Mouse (Mus musculus): ENCODE data around the gene Cacng2.
A peak's percentile ranks its signal among the peaks of the same experiment; 100 is the strongest.

Gene Cacng2

DNA sequence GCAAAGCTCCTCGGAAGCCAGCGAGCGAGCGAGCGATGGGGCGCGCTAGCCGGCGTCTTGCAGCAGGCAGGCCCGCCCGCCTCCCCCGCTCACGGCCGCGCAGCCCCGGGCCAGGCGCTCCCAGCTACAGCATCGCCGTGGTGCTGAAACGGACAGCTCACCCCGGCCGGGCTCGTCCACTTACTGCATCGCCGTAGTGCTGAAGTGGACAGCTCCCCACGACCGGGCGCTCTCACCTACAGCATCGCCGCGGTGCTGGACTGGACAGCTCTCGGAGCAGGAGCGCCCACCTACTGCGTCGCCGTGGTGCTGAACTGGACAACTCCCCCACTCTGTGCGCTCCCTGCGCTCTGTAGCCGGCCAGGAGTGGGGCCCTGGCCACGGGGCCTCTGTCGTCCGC lies at the start of gene Cacng2:
TSS of gene Cacng2 (minus strand) at position 325 of the 400 bp plus-strand sequence.
- DNase-seq = peak; percentile 77 to 79

DNA sequence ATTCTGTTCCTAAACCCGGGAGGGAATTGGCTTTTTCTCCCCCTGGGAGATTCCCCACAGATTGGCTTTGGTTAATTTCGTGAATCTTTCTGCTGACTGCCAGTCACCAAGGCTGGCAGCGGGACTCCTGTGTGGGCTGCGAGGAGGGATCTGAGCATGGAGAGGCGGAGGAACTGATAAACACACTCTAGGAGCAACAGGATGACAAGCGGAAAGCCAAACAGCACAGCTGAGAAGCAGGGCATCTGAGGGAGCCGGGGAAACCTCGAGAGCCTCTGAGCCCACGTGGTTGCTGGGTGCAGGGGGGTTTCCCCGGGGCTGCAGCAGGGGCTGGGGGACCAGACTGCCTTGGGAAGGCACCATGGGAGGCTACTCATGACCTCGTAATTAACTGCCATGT lies 49.7 kb upstream of the Cacng2 start:
- DNase-seq = no peak

DNA sequence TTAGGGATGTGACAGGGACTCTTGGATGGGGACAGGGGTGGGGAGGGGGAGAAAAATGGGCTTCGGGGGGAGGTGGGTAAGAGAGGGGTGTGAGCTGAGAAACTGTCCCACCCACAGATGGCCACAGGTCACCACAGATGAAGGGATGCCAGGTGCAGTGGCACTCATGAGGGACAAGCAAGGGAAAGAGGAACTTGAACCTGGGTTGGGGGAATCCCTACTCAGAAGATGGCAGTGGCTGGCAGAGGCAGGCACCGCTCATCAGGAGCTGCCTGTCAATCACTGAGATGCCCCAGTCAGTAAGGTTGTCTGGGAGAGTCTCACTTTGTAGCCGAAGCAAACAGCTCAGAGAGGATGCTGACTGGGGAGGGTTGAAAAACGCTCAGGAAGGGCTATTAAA lies 45.5 kb upstream of the Cacng2 start:
- DNase-seq = no peak

DNA sequence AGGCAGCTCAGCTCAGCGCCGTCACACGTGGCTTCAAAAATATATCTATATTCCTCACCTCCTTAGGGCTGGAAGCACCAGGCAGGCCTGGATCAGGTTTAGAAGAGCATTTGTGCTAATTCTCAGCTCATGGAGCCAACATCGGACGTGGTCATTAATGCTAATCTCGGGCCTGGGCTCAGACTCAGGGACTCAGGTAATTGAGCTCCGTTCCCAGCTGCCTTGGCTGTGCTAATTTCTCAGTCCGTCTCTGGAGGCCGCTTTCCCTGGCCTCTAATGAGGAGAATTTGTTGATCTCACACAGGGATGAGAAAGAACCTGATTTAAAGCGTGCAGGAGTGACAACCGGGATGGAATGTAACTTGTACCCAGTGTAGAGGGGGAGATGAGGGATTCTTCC lies 44.6 kb upstream of the Cacng2 start:
- DNase-seq = no peak

DNA sequence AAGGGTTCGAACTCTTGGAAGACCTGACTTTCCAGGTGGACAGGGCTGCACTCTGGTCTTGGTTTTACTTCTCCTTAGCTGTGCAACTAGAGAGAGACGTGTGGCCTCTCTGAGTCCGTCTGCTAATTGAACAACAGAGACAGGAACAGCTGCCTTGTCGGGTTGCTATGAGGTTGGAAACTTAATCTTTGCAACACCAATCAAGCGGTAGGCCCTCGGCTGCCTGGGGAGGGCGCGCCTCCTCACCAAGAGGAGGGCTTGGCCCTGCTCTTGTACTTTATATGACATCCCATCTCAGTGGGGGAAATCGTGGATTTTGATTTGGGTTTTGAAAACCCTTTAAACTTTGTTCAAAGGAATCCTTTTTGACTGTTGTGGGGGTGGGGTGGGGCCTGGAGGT lies 42.1 kb upstream of the Cacng2 start:
- no peak for DNase-seq

DNA sequence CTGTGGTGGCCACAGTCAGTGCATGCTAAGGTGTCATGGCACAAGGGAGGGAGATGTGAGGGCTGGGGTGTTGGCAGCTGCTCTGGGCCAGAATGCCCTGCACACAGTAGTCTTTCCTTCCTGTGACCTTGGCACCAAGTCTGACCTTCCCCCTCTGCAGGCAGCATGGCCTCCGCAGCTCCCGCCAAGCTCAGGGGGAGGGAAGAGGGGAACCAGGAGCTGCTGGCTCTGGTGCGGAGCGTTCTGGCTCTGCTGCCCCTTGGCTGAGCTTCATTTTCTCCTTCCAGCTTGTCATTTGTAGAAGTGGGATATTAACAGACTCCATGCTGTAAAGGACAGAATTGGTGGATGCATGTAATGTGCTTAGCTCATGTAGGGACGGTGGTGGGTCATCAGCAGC lies 38.5 kb upstream of the Cacng2 start:
- DNase-seq = no peak

DNA sequence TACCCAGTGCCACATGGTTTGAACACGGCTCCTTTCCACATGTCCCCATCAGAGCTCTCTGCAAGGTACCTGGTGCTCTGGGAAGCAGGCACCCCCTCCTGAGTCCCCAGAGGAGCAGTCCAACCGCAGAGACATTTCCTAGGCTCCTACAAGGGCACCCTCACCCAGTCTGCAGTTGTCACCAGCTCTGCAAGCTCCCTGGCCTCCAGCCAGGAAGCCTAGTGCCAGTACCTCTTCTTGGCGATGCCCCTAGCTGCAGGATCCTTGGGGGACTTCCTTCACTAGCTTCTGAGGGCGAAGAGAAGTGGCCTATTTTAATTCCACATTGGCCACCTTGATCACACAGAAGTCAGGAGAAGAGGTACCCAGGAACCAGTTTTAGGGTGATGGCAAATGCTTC lies 38.0 kb upstream of the Cacng2 start:
- DNase-seq = no peak

DNA sequence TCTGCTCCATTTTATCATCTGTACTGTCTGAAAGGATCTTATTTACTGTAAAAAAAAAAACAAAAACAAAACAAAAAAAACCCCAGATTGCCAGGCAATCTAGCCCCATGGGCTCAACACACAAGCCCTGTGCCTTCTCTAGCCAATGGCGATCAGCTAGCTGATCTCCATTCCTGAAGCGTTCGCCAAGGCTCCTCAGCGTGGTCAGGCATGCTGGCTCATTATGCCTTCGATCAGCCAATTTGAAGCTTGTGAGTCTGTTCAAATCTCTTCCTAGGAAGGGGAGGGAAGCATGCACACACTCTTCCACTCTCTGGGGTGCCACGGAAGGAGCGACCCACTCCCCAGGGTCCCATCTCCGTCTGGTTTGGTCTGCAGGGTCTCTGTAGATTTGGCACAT lies 37.5 kb upstream of the Cacng2 start:
- DNase-seq = no peak

DNA sequence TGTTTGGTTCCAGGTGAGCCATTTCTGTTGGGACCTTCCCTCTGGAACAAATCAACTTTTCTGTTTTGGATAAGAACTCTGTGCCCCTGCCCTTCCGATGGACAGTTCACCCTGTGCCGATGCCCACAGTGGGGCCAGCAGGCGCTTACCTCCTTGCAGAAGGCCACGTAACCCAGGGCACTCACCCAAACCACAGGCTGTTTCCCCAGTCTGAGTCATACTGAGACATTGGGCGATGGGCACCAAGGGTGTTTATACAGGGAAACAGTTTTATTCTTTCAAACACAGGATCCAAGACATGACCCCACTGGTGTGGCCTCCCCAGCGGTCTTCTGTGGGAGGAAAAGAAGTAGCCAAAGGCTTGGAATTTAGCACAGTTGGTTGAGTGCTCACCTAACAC lies 35.6 kb upstream of the Cacng2 start:
- DNase-seq = no peak

DNA sequence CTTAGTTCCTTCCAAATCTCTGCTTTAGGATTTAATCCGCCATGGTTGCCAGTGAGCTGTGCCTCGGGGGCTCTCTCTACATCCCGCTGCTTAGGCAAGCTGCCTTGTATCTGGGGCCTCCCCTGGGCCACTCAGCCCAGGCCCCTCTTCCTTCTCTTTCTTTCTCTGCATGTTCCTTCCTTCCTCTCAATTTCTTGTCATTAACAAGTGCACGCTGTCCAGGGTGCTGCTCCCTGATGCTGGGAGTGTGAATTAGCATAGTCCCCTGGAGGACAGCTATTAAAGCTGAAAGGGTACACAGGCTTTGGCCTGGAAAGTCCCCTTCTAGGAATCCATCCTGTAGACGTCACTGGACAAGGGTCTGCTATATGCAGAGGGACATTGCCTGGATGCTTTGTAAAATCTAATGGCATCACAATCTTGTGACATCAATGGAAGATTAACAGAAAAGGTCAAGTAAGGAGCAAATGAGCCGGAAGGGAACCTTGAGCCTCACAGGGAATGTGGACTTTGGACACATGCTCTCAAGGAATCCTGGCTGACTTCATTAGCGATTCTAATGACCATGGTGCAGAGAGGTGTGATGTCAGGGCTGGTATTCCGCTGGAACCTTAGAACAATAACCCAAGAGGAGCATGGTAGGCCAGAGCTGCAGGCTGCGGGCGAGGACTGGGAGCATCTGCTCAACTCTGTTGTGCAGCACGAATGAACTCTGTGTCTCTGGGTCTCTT lies 33.4 kb upstream of the Cacng2 start:
- no peak for DNase-seq

DNA sequence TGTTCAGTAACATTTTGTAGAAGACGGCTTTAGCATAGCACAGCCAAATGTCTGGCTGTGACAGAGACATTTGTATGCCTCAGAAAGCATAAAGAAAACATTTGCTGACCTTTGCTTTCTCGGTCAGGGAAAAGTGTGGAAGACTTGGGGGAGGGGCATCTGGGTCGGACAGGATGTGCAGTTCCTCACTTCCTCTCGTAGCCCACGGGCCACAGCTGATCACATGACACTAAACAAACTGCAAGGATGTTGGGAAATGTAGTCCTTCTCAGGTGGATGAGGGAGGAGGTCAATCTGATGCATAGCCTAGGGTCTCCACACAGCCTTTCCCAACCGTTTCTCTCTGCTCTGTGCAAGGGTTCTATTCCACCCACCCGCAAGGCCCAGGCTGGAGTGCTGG lies 28.7 kb upstream of the Cacng2 start:
- DNase-seq = no peak

DNA sequence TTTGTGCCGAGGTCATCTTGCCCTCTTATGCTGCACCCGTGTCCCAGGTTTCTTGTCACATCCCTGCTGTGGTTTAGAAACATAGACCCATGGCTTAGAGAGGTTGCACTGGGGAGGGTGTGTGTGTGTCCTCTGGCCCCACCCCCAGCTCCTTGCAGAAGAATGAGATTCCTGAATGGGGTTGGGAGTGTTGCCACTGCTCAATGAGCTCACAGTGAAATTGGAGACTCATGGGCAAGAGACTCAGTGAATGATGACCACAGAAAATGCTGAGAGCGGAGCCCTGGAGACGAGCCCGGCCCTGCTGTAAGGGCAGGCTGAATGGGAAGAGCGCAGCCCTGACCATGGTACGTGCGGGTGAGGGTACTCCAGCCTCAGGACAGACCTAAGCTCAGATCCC lies 20.4 kb upstream of the Cacng2 start:
- no peak for DNase-seq

DNA sequence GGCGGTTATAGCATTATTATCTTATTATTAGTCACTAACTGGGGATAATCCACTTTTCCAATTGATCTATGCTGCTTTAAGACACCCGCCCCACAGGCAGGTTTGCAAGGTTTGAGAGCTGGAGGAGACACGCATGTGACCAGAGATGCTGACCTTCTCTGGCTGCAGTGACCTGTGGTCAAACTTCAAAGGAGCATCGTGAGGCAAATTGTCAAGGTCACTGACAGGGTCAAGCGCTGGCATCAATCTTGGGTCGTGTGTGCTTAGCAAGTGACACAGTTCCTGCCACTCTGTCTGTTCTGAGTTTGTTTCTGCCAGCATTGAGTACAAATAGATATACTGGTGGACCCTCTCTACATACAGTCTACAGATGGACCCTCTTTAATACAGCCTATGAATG lies 14.8 kb upstream of the Cacng2 start:
- no peak for DNase-seq

DNA sequence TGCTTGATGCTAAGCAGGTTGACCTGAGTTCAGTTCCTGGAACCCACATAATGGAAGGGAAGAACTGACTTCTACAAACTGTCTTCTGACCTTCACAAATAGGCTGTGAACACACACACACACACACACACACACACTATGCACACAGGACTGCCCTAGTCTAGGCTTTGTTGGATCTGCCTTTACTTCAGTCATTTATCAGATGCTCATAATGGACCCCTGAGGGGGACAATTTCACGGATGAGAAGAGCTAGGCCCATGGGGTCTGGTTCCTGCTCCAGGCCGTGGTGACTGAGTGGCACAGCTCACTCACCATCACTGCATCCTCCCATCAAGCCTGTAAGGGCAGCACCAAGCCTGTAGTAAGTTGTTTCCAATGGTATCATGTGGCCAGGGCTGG lies 13.6 kb upstream of the Cacng2 start:
- no peak for DNase-seq

DNA sequence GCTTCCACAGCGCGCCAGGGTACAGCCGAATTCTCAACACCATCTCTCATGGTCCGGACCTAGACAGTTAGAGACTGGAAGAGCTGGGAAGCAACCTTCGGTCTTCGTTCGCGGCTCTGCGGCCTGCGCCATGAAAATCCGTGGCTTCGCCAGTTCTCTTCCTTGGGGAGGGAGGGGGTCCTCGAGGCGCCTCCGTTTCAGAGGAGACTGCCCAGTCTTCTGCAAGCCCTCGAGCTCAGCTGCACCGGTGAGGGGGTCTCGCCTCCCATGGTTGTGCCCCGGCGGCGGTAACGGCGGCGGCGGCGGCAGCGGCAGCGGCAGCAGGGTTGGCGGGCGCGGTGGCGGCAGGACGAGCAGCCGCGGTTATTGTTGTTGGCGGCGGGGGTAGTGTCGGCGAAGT lies 580 bp downstream of the Cacng2 start:
- no peak for DNase-seq

DNA sequence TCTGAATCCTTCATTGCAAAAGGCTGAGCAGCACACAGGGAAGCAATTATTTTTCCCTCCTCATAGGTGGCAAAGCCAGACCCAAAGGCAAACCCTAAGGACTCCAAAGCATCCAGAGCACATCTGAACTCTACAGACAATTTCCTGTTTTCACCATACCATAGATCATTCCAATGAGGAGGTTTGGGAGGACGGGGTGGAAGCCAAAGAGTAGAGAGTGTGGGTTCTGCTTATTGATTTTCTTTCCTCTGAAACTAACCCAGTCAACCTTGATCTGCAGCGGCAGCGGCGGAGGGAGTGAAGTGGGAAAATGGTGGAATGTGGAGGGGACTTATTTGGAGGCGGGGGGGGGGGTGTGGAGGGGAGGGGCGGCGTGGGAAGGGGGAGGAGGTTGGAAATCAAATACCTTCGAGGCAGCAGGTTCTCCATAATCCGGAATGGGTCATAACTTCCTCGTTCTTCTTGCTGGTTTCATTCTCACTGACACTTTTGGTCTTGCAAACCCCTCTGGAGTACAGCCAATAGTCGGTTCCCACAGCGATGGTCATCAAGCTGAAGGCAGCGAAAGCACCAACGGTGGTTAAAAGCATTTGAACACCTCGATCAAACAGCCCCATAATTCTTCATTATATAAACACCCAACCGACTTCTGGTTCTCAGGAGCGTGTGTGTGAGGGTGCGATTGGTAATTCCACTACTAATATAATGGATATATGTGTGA lies 1.4 kb downstream of the Cacng2 start:
- peak in 1 of 2 experiments; percentile 62 for DNase-seq

DNA sequence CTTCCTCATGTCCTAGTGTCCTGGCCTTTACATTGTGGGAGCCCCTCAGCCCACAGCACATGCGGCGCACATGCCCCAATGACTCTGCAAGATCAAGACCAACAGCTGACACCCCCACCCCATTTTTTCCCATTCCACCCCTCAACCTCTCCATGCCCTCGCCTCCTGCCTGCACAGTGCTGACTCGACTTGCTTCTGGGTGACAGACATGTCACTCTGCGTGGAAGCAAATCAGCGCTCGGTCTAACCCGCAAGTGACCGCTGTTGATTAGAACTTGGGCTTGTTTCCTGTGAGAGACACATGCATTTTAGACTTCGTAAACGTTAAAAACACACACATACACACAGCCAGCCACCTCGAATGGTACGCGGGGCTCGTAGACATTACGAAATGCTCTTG lies 2.1 kb downstream of the Cacng2 start:
- DNase-seq = peak in 1 of 2 experiments; percentile 45

DNA sequence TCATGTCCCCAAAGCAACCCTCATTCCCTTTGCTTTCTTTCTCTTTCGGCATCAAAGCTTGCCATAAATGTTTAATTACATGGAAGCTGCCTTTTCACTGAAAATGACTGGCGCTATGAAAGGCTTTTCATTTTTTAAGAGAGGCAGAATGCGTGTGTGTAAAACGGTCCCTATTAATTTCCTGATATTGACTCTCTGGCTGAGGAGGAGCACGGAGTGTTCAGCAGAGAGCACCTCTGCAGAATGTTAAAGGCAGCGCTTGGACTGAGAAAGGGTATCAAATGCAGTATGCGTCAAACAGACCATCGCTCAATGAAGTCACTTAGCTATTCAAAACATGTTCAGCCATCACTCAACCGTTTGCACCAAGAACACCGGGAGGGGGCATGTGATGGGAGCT lies 2.9 kb downstream of the Cacng2 start:
- no peak for DNase-seq

DNA sequence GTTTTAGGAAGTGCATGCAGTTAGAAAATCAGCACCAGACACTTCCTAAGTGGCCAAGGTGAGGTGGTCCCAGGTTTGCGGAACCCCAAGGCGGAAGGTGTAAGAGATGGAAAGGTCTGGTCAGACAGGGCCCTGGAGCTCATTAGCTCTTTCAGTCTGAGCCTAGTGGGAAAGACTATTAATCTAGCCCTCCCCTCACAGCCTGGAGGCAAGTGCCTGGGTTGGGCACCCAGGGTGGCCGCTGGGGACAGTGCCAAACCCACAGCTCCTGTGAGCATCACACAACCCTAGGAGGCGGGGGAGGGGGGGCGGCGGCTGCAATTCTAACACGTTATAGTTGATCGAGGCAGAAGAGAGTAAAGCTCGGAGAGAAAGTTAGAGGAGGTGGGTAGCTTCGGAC lies 3.6 kb downstream of the Cacng2 start:
- DNase-seq = peak; percentile 38 to 46

DNA sequence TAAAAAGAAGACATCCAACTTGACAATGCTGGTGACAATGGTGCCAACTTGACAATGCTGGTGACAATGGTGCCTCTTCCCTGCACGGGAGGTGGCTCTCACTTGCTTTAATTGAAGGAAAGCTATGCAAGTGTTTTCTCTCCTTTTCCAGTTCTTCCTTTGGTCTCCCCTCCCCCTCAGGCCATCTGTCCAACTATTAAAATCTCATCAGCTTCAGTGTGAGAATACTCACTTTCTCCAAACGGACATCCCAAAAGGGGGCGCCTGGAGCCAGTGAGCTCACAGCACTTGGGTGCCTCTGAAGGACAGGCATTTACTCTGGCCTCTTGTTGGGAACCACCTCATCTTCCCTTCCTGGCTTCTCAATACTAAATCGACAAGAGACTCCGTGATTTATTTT lies 20.3 kb downstream of the Cacng2 start:
- DNase-seq = peak; percentile 69 to 74

DNA sequence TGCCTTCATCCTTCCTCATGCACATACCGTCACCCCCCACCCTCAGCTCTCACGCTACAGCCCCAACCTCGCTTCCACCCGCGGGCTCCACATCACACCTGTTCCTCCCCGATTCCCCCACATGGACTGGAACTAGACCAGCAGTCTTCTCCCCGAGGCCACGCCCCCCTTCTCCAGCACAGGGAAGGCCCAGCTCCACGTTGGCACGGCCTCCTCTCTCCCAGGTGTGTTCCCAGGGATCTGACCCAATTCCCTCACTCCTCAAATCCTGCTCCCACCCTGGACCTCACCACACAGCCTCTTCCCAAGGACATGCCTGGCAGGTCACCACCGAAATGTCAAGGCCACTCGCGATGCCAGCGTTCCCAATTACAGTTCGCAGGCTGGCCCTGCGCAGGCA lies 23.8 kb downstream of the Cacng2 start:
- DNase-seq = peak in 1 of 2 experiments; percentile 57

DNA sequence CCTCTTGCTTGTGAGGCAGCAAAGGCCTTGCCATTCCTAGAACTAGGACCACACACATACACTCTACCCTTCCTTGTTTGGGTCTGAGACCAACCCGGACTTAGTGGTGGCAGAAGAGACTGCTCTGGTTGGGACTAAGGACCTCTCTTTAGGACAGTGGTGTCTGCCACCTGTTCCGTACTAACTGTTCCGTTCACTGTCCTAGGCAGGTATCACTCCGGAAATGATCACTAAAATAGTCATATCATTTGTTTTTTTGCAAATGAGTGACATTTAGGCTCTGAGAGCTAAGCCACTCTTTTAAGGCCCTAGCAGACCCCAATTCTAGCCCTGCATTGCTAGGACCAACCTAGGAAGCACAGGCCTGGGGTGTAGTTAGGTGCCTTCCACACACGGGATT lies 26.2 kb downstream of the Cacng2 start:
- DNase-seq = no peak

DNA sequence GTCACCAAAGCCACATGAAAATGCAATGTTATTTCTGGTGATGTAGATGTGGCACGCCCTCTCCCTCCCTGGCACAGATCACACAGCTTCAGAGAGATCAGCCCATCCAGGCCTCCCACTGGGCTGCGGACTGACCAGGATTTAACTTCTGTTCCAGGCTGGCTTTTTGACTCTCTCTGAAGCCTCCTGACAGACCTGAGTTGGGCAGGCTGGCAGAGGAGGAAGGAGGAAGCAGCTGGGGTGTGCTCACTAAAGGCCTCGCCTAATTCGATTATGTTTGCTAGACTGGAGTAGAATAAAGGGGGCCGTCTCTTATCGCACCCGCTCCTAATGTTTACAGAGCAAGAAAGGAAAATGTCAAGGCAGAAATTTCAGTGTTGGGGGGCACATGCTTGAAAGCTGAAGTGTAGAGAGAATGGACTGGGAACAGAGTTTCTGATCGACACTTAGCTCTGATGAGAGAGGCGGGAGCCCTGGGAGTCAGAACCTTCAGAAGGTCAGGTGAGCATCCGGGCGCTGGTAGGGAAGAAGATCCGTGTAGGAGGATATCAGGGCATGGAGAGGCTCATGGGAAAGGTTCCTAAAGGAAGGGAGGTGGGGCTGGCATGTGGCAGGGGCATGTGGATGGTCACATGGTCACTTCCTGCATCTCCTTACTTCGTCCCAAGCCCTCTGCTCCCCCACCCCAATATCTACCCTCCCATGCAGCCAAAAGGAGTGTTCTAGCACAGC lies 36.8 kb downstream of the Cacng2 start:
- DNase-seq = peak; percentile 51 to 54

DNA sequence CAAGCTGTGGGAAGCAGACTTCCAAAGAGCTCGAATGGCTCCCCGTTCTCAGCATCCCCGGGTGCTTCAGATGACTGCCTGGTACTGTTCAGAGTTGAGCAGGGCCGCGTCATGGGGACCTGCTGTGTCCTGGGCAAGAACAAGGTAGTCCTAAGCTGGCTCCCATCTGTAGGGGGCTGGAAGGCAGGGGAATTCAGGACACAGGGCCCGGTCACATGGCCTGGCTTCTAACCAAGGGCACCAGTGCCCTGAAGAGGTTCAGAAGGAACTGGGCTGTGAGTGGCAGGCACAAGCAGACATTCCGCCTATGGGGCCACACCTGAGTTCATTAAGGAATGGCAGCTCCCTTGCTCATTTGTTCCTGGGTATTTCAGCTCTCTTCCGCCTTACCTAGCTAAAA lies 37.7 kb downstream of the Cacng2 start:
- peak; percentile 71 to 72 for DNase-seq
